Mouse (Mus musculus): ENCODE measurements around the gene Cdc34. TPM values are rescaled to one million over a fixed set of nuclear protein-coding genes. Genes with fewer than 3 reads are reported as not detected.

Gene Cdc34
- polyA plus RNA-seq, 1 experiment from 2014 or later = 240 TPM

- peaks cover 11% of the 10 kb centered on the region for H3K4me1 ChIP-seq
- DNase-seq (ENCODE audit: low spot score) = no peak
- H3K36me3 ChIP-seq (replicated peaks) = no peaks in the 10 kb centered on the region
- no peaks in the 10 kb centered on the region for H3K9me3 ChIP-seq
- no peaks in the 10 kb centered on the region; the same call in 1 of the 2 replicates for H3K27me3 ChIP-seq (replicated peaks; ENCODE audit: low read depth, poor library complexity, severe bottlenecking)
- H3K27ac ChIP-seq (replicated peaks) = 0 out of 2 replicates have a peak overlapping the region, but pooled peaks have one; percentile 1
- no peak overlapping the region for H3K4me3 ChIP-seq
- WGBS = 50% methylated on average over 3 of the region's 3 CpGs
Observed at GRCm38 (mm10) chr10:79661861-79662260, 20.1 kb upstream of the Cdc34 start.

DNA sequence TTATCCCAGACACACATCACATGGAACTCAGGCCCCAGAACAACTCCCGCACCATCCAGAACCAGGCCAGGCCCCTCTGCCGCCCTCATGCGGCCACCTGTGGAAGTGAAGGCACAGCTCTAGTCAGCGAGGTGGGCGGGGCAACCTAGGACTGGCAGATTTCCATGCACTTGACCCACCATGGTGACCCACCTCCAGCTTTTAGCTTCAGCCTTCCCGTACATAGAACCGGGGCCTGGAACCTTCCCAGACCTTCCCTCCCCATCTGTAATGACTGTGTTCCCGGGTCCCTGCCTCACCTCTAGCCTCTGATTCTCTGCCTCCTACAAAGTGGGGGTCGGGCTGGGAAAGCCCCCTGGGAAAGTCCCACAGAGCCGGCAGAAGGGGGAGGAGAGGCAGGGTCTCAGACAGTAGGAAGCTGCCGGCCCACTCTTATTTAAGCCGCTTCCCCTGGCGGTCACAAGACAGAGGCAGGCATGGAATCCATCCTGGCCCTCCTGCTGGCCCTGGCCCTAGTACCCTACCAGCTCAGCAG lies 17.8 kb upstream of the Cdc34 start, which contains the start of gene Madcam1:
Gene Madcam1, plus strand, starts transcription at position 429 of the 535 bp plus-strand sequence.
- Histone ChIP-seq H3K36me3 (replicated peaks) (no peaks in the 10 kb centered on the region), H3K4me3 (peak within 1 kb of the TSS; percentile 23), H3K27me3 (replicated peaks; ENCODE audit: low read depth, poor library complexity, severe bottlenecking) (no peaks in the 10 kb centered on the region; the same call in 1 of the 2 replicates), H3K9me3 (no peaks in the 10 kb centered on the region), H3K4me1 (peaks cover 11% of the 10 kb centered on the region), H3K27ac (replicated peaks) (peak within 1 kb of the TSS; percentile 4; the same call in 1 of the 2 replicates)
- WGBS = 10% methylated on average over 13 of the region's 13 CpGs
- peak; percentile 90 for DNase-seq (ENCODE audit: low spot score)

- Histone ChIP-seq H3K27ac (replicated peaks) (no peak overlapping the region), H3K4me3 (no peak overlapping the region), H3K9me3 (no peaks in the 10 kb centered on the region), H3K4me1 (peaks cover 12% of the 10 kb centered on the region), H3K36me3 (replicated peaks) (no peaks in the 10 kb centered on the region), H3K27me3 (replicated peaks; ENCODE audit: low read depth, poor library complexity, severe bottlenecking) (no peaks in the 10 kb centered on the region; the same call in 1 of the 2 replicates)
- WGBS = 83% methylated on average over 8 of the region's 8 CpGs
- no peak for DNase-seq (ENCODE audit: low spot score)
Observed at GRCm38 (mm10) chr10:79665051-79665450, 16.9 kb upstream of the Cdc34 start.

DNA sequence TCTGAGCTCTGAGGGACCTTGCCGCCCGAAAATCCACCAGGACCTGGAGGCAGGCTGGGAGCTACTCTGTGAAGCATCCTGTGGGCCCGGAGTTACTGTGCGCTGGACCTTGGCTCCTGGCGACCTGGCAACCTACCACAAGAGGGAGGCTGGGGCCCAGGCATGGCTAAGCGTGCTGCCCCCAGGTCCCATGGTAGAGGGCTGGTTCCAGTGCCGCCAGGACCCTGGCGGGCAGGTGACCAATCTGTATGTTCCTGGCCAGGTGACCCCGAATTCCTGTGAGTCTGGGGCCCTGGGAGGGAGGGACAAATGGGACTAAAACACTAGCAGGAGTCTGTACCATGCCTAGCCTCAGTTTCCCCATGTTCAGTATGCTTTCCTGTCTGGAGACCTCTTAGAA lies 15.5 kb upstream of the Cdc34 start:
- no peak overlapping the region for H3K27ac ChIP-seq (replicated peaks)
- WGBS = 72% methylated on average over 9 of the region's 9 CpGs
- H3K4me3 ChIP-seq = no peak overlapping the region
- no peak for DNase-seq (ENCODE audit: low spot score)
- no peaks in the 10 kb centered on the region; the same call in 1 of the 2 replicates for H3K27me3 ChIP-seq (replicated peaks; ENCODE audit: low read depth, poor library complexity, severe bottlenecking)
- H3K9me3 ChIP-seq = no peaks in the 10 kb centered on the region
- H3K36me3 ChIP-seq (replicated peaks) = no peaks in the 10 kb centered on the region
- peaks cover 27% of the 10 kb centered on the region for H3K4me1 ChIP-seq

GRCm38 (mm10) chr10:79668076-79668475 lies 13.9 kb upstream of the Cdc34 start:
- Histone ChIP-seq H3K27me3 (replicated peaks; ENCODE audit: low read depth, poor library complexity, severe bottlenecking) (no peaks in the 10 kb centered on the region; the same call in 1 of the 2 replicates), H3K9me3 (no peaks in the 10 kb centered on the region), H3K4me3 (no peak overlapping the region), H3K4me1 (peaks cover 32% of the 10 kb centered on the region), H3K36me3 (replicated peaks) (peaks cover 12% of the 10 kb centered on the region), H3K27ac (replicated peaks) (no peak overlapping the region)
- DNase-seq (ENCODE audit: low spot score) = no peak
- WGBS = 79% methylated on average over 5 of the region's 5 CpGs

DNA sequence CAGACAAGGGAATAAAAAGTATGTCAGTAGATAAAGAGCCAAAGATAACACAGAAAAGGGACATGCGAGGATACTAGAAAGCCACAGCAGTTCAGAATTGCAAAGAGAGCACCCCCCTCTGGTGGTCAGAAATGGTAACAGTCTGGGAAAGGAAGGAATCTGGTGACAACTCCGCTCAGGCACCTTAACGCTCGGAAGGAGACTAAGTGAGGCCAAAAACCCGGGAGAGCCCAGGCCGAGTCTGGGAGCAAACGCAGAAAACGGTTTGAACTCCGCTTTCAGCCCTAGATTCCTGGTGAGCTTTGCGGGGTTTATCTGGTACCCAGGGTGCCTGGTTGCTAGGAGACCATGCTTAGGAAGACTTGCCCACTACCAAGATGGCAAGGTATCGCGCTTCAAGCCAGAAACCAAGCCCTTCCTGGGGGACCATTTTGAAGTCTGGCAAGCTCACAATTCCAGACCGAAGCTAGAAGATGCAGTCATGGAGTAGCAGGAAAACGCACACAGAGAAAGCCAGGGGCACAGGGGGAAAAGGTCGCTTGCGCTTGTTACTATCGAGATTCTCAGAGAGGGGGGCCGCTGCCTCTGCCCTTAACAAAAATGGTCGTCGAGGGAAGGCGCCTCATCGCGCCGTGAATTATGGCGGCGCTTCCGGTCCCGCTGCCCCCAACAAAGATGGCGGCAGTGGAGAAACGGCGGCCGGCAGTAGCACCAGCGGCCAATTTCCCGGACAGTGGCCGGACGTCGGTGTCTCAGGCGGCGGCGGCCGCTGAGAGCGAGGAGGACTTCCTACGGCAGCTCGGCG lies 13.0 kb upstream of the Cdc34 start, which contains the start of gene Tpgs1:
Gene Tpgs1, plus strand, starts transcription at position 599 of the 805 bp plus-strand sequence.
- Histone ChIP-seq H3K27me3 (replicated peaks; ENCODE audit: low read depth, poor library complexity, severe bottlenecking) (no peaks in the 10 kb centered on the region; the same call in 1 of the 2 replicates), H3K36me3 (replicated peaks) (peaks cover 21% of the 10 kb centered on the region), H3K4me1 (peaks cover 26% of the 10 kb centered on the region), H3K4me3 (peak within 1 kb of the TSS; percentile 94), H3K27ac (replicated peaks) (peak within 1 kb of the TSS; percentile 96), H3K9me3 (no peaks in the 10 kb centered on the region)
- DNase-seq (ENCODE audit: low spot score) = peak; percentile 91
- WGBS = 0% methylated on average over 45 of the region's 45 CpGs

DNA sequence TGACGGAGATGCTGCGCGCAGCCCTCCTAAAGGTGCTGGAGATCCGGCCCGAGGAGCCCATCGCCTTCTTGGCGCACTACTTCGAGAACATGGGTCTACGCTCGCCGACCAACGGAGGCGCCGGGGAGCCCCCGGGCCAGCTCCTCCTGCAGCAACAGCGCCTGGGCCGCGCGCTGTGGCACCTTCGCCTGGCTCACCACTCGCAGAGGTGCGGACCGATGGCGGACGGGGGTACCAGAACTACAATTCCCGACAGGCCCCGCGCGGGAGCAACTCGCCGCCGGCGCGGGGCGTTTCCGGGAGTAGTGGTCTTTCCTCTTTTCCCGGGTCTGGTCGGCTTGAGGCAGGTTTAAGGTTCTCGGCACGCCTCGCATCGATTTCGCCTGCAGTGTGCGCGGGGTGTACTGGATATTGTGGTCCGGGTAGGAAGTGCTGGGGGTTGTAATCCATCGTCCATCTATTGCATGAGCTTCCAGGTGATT lies 12.4 kb upstream of the Cdc34 start:
- H3K4me1 ChIP-seq = peaks cover 21% of the 10 kb centered on the region
- no peaks in the 10 kb centered on the region; the same call in 1 of the 2 replicates for H3K27me3 ChIP-seq (replicated peaks; ENCODE audit: low read depth, poor library complexity, severe bottlenecking)
- H3K9me3 ChIP-seq = no peaks in the 10 kb centered on the region
- under 1% methylated on average over 47 of the region's 47 CpGs for WGBS
- H3K4me3 ChIP-seq = peak overlapping the region; percentile 94
- H3K36me3 ChIP-seq (replicated peaks) = peaks cover 23% of the 10 kb centered on the region
- DNase-seq (ENCODE audit: low spot score) = peak; percentile 91
- peak overlapping the region; percentile 96 for H3K27ac ChIP-seq (replicated peaks)

DNA sequence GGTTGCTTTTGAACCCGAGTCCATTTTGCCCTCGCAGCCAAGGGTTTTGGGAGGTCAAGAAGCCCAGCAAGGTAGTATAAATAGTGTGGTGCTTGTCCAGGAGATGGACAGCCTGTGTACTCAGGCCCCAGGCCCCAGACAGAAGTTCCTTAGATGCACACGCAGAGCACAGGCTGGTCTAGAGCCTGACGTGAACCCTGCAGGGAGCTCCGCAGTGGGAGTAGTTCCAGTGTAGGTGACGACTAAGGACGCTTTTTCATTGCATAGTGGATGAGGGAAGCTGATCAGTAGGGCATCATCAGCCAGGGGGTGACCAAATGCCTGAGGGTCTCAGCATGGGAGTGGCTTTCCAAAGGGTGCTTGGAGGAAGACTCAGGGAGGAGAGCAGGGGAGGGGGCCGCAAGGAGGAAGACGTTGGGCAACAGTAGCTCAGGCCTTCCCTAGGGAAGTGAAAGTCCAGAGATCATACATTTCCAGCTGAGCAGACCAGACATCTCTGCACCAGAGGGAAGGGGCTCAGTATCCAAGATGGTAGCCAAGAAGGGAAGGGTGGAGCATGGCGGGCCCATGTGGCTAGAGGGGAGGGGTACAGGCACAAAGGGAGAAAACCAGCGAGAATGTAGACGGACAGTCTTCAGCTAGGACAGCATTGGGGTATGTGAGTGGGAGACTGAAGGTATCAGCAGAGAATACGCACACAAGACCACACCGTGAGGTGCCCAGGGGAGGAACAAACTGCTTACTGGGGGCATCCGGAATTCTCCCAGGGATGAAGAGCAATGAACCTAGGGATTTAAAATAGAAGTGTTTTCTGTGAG lies 11.7 kb upstream of the Cdc34 start:
- Histone ChIP-seq H3K27ac (replicated peaks) (peak overlapping the region; percentile 96), H3K9me3 (no peaks in the 10 kb centered on the region), H3K4me1 (peaks cover 22% of the 10 kb centered on the region), H3K27me3 (replicated peaks; ENCODE audit: low read depth, poor library complexity, severe bottlenecking) (no peaks in the 10 kb centered on the region; the same call in 1 of the 2 replicates), H3K4me3 (peak overlapping the region; percentile 94), H3K36me3 (replicated peaks) (peaks cover 25% of the 10 kb centered on the region)
- 34% methylated on average over 15 of the region's 15 CpGs for WGBS
- DNase-seq (ENCODE audit: low spot score) = no peak

DNA sequence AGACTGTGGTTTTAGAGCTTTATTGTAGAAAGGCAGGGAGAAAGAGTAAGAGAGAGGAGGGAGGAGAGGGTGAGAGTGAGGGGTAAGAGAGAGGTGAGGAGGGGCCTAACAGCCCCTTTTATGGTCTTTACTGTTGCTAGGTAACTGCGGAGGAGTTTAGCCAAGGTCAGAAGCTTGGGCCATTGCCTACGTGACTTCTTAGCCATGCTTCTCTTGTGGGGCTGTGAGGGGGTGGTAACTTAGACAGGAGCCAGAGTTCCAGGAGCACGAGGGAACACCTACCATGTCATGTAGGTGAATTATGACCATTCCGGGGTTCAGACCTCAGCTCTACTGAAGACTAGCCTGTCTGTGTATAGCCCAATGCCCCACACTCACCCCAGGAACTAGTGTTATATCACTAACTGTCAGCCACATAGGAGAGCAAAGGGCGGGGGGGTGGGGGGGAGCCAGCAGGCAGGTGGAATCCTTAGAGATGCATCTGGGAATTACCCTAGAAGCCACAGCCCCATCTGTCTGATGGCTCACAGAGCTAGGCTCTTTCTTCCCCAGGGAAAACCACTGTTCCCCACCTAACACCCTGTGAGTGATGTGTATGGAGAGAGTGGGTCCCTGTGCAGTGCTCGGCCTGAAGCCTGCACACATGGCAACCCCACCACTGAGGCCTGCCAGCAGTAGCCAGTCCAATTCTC lies 10.5 kb upstream of the Cdc34 start:
- 0 out of 2 replicates have a peak overlapping the region, but pooled peaks have one; percentile 35 for H3K27ac ChIP-seq (replicated peaks)

DNA sequence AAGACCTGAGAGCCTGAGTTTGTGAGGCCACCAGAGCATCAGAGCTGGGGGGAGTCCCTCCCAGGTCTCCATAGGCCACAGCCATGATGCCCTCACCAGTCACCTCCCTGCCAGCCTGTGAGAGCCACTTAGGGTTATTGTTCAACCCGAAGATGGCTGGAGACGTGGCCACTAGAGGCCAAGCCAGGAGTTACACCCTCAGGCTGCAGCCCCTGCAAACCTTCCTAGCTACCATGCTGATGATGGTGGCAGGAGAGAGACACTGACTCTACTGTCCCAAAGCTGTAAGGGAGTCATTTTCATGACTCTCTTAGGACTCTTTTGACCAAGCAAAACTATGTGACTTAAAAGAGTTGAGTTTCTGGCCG lies 9.9 kb upstream of the Cdc34 start:
- H3K27ac ChIP-seq (replicated peaks) = no peak overlapping the region
- H3K4me3 ChIP-seq = 0 out of 2 replicates have a peak overlapping the region, but pooled peaks have one; percentile 2
- H3K9me3 ChIP-seq = no peaks in the 10 kb centered on the region
- 69% methylated on average over 3 of the region's 3 CpGs for WGBS
- H3K4me1 ChIP-seq = peaks cover 34% of the 10 kb centered on the region
- H3K27me3 ChIP-seq (replicated peaks; ENCODE audit: low read depth, poor library complexity, severe bottlenecking) = no peaks in the 10 kb centered on the region
- H3K36me3 ChIP-seq (replicated peaks) = peaks cover 37% of the 10 kb centered on the region
- no peak for DNase-seq (ENCODE audit: low spot score)

More for the DNA sequence above, 10.5 kb upstream of the Cdc34 start:
- H3K4me1 ChIP-seq = peaks cover 34% of the 10 kb centered on the region
- H3K9me3 ChIP-seq = no peaks in the 10 kb centered on the region
- no peak for DNase-seq (ENCODE audit: low spot score)
- H3K4me3 ChIP-seq = peak overlapping the region; percentile 94
- 84% methylated on average over 6 of the region's 6 CpGs for WGBS
- no peaks in the 10 kb centered on the region for H3K27me3 ChIP-seq (replicated peaks; ENCODE audit: low read depth, poor library complexity, severe bottlenecking)
- peaks cover 37% of the 10 kb centered on the region for H3K36me3 ChIP-seq (replicated peaks)

DNA sequence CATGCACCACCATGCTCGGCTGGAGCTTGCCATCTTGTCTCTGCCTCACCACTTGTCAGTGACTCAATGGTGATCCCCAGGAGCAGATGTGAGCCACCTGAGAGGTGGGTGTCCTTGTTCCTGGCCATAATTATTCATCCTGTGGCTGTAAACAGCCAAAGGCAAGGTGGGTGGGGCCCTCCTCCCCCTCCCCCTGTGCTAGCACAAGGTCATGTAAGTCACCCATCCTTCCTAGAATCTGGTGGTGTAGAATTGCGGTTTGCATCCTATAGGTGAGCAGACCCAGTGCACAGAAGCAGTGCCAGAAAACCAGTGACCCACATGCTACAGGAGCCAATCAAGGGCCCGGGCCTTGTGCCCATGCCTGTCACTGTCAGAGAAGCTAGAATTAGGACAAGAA lies 8.9 kb upstream of the Cdc34 start:
- no peak for DNase-seq (ENCODE audit: low spot score)
- H3K4me1 ChIP-seq = peaks cover 34% of the 10 kb centered on the region
- 89% methylated on average over 3 of the region's 3 CpGs for WGBS
- no peak overlapping the region for H3K4me3 ChIP-seq
- H3K9me3 ChIP-seq = no peaks in the 10 kb centered on the region
- peaks cover 37% of the 10 kb centered on the region for H3K36me3 ChIP-seq (replicated peaks)
- no peak overlapping the region for H3K27ac ChIP-seq (replicated peaks)
- H3K27me3 ChIP-seq (replicated peaks; ENCODE audit: low read depth, poor library complexity, severe bottlenecking) = no peaks in the 10 kb centered on the region

All from embryonic facial prominence, embryonic 10.5 days (tissue).